Comparison of ENCODE assay signal across 7 mouse cellular contexts in the genomic region with DNA sequence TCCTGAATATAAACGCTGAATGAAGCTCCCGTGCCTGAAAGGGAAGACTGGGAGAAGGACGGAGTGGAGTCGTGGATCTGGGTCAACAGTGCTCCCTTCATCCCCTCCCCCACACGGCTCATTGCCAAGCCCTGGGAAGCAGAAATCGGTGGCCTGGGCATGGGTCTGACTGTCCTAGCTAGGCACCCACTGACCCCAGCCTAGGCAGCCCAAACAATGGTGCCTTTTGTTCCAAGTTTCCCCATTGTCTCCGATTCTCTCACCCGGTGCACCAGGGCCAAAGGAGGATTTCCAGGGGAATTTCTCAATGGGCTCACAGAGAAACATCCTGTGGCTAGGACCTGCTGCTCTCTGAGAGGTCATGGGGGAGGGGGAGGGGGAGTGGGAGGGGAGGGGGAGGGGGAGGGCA. TPM values are rescaled to one million over a fixed set of nuclear protein-coding genes. Genes with fewer than 3 reads are reported as not detected.
DNase-seq lines count a peak whose midpoint lies in the region; ATAC-seq lines count a peak whose summit lies in the region.

No protein-coding gene starts in this region.

- DNase-seq in liver = no peak
- DNase-seq in embryo, embryonic 10 days (ENCODE audit: low spot score) = peak; percentile 85
- DNase-seq in heart, postnatal 14 days = peak; percentile 53 to 60
- peak; percentile 56 to 68 for DNase-seq in left cerebral cortex, postnatal 10 days (ENCODE audit: extremely low spot score in 1 of 2, low spot score in 2 of 2)
- DNase-seq in right cerebral cortex, postnatal 4 days = peak; percentile 58

- no peaks in the 10 kb centered on the region for H3K36me3 ChIP-seq in liver, embryonic 16.5 days (ENCODE audit: control insufficient read depth, insufficient read depth)

- H3K4me1 ChIP-seq in liver, embryonic 16.5 days (ENCODE audit: control insufficient read depth, low read depth, low read length) = peaks cover 19% of the 10 kb centered on the region

- intact Hi-C loops in heart, postnatal 14 days (cut with DNase I) = no loop called here
- intact Hi-C loops in left cerebral cortex, postnatal 10 days (cut with DNase I) = no loop called here

- H3K4me3 ChIP-seq in liver, embryonic 16.5 days (ENCODE audit: low read depth, low read length) = no peak overlapping the region

- no peak overlapping the region for H3K9ac ChIP-seq in liver, embryonic 16.5 days (ENCODE audit: low read depth, low read length)

- H3K27me3 ChIP-seq in liver, embryonic 16.5 days (ENCODE audit: control insufficient read depth, insufficient read depth, low read depth, low read length) = no peaks in the 10 kb centered on the region

- H3K27ac ChIP-seq in liver, embryonic 16.5 days (ENCODE audit: low read length) = no peak overlapping the region

- H3K9me3 ChIP-seq in liver, embryonic 16.5 days (replicated peaks; ENCODE audit: control insufficient read depth, low read length) = no peaks in the 10 kb centered on the region

- 0 out of 2 replicates have a peak, but pooled peaks have one; percentile 12 for ATAC-seq in liver, embryonic 16.5 days (ENCODE audit: low read depth)
- ATAC-seq in megakaryocyte, adult 5-6 weeks (ENCODE audit: poor library complexity, severe bottlenecking) = no peak

- H3K4me2 ChIP-seq in liver, embryonic 16.5 days (ENCODE audit: low read depth, low read length) = no peak overlapping the region

- 36% methylated on average over 8 of the region's 8 CpGs for WGBS in liver, embryonic 16.5 days (ENCODE audit: insufficient replicate concordance)

RNA-seq across cellular contexts. Expression of a gene that starts 19.7 kb away (rescaled TPM):
- 1.2 and 1.3 TPM in 2 replicates for polyA plus RNA-seq in liver, embryonic 16.5 days (2015; fragmentation: Nextera tagmentation; extraction: Ambion mirVana)
- total RNA-seq in heart, postnatal 14 days (2021) = 10 to 100 TPM; 33.2 to 35.2 TPM
- 10 to 100 TPM; 58.9 to 59.6 TPM for total RNA-seq in left cerebral cortex, postnatal 10 days (2021)
- total RNA-seq in megakaryocyte, adult 5-6 weeks (2015) = 0.04 and 0.05 TPM in 2 replicates
- 0.11 and 0.37 TPM in 2 replicates for total RNA-seq in megakaryocyte, adult 5-6 weeks (2017)

RNA-seq across cellular contexts. Expression of a gene that starts 50.6 kb away (rescaled TPM):
- polyA plus RNA-seq in liver, embryonic 16.5 days (2015; fragmentation: Nextera tagmentation; extraction: Ambion mirVana) = 0.05 TPM in 1 of 2 replicates, not detected in the other
- total RNA-seq in heart, postnatal 14 days (2021) = 1 to 10 TPM; 1.7 TPM
- total RNA-seq in left cerebral cortex, postnatal 10 days (2021) = 1 to 10 TPM; 7.6 to 7.8 TPM
- not detected in 2 replicates for total RNA-seq in megakaryocyte, adult 5-6 weeks (2015)
- total RNA-seq in megakaryocyte, adult 5-6 weeks (2017) = not detected in 2 replicates

Comparison
In these comparisons a context has a peak if more than half of its experiments do, and no peak if none do; other contexts are left out.
1. RNA of a gene that starts 19.7 kb away (total RNA-seq): 58.9 to 59.6 TPM in left cerebral cortex, postnatal 10 days and 33.2 to 35.2 TPM in heart, postnatal 14 days; 0.04 to 0.37 TPM in megakaryocyte, adult 5-6 weeks; every median in the first group is over 10 times any median in the second.